Mouse (Mus musculus) spleen, adult 2 months (tissue): Measurements from ENCODE around the gene Plk4.

Experiments
- CTCF ChIP-seq: fragments of 200-500 bp; IDR thresholded peaks from 2 replicates; pipeline ENCODE4 v1.5.1; 2011; ENCODE audit warnings: mild to moderate bottlenecking, inconsistent platforms; ENCODE audit not compliant: insufficient read depth, insufficient read length, insufficient replicate concordance; ENCODE audit errors: extremely low read depth
- POLR2A ChIP-seq: fragments of 200-500 bp; IDR thresholded peaks from 2 replicates; pipeline ENCODE4 v1.6.1; 2011; ENCODE audit warnings: low read depth, low read length, inconsistent platforms

DNA sequence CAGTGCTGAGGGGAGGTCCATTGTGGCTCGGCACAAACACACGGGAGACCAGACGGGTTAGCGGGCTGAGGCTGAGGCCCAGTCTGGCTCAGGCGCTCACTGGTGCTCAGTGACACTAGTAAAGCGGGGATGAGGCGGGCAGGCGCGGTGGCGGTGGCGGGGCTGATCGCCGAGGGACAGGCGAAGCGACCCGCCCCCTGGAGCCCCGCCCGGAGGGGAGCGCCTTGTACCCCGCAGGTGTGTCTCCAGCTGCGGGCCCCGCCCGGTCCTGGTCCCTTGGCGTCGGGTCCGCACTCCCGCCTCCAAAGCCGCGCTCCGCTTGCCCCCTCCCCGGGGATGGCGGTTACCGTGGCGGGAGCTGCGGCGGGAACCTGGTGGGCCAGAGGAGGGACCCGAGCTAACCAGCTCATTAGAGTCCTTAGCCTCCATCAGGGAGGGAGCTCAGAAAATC is 579 bp downstream of the Plk4 start:
- TF ChIP-seq POLR2A: no peak
- TF ChIP-seq CTCF: no peak
